Mouse (Mus musculus): ENCODE results near the gene Stil.

The Stil gene

GRCm38 (mm10) chr4:115051245-115051644, 51.3 kb downstream of the Stil start:
- DNase-seq: no peak

GRCm38 (mm10) chr4:115052343-115053005, 52.5 kb downstream of the Stil start:
- peak; percentile 52 for DNase-seq

- no peak for DNase-seq
Observed at GRCm38 (mm10) chr4:115055044-115055443, 55.1 kb downstream of the Stil start.

GRCm38 (mm10) chr4:115055691-115056090, 55.7 kb downstream of the Stil start:
- no peak for DNase-seq

GRCm38 (mm10) chr4:115056371-115056920, 56.5 kb downstream of the Stil start, which contains the start of gene Tal1:
Gene Tal1 (plus strand): TSS chr4:115056426.
- no peak for DNase-seq

GRCm38 (mm10) chr4:115056921-115057673, 57.1 kb downstream of the Stil start:
- peak; percentile 26 for DNase-seq

GRCm38 (mm10) chr4:115057674-115058316, 57.8 kb downstream of the Stil start:
- no peak for DNase-seq

GRCm38 (mm10) chr4:115058317-115058761, 58.4 kb downstream of the Stil start:
- no peak for DNase-seq

GRCm38 (mm10) chr4:115058871-115059590, 59.1 kb downstream of the Stil start:
- no peak for DNase-seq

GRCm38 (mm10) chr4:115059871-115060270, 59.9 kb downstream of the Stil start:
- DNase-seq: no peak

- no peak for DNase-seq
Observed at GRCm38 (mm10) chr4:115060753-115061152, 60.8 kb downstream of the Stil start.

- DNase-seq: no peak
Observed at GRCm38 (mm10) chr4:115062540-115062874, 62.5 kb downstream of the Stil start.

- peak; percentile 48 for DNase-seq
Observed at GRCm38 (mm10) chr4:115062875-115063517, 63.0 kb downstream of the Stil start.

GRCm38 (mm10) chr4:115063518-115064239, 63.7 kb downstream of the Stil start:
- DNase-seq: no peak

- no peak for DNase-seq
Observed at GRCm38 (mm10) chr4:115071668-115072067, 71.7 kb downstream of the Stil start.

GRCm38 (mm10) chr4:115074789-115075188, 74.8 kb downstream of the Stil start:
- DNase-seq: no peak

GRCm38 (mm10) chr4:115075204-115075915, 75.4 kb downstream of the Stil start:
- DNase-seq: no peak

- DNase-seq: peak; percentile 52
Observed at GRCm38 (mm10) chr4:115078892-115079820, 79.2 kb downstream of the Stil start.

GRCm38 (mm10) chr4:115079821-115080349, 79.9 kb downstream of the Stil start:
- DNase-seq: no peak

Data from right cerebral cortex, postnatal 14 days (tissue).